Mouse (Mus musculus): ENCODE measurements around the gene Skida1.

Skida1 gene

GRCm38 (mm10) chr2:18040347-18041160 is 8.3 kb downstream of the Skida1 start:
- intact Hi-C loops (cut with DNase I): no loop called here

- intact Hi-C loops (cut with DNase I): loop anchor here (5.0 kb wide), 1 partner anchor 653 kb away; the partner anchor contains the start of gene Spag6
Measured at GRCm38 (mm10) chr2:18039566-18040290, 9.1 kb downstream of the Skida1 start.

GRCm38 (mm10) chr2:18038895-18039371 is 9.9 kb downstream of the Skida1 start:
- intact Hi-C loops (cut with DNase I): loop anchor here (5.0 kb wide), 1 partner anchor 653 kb away; the partner anchor contains the start of gene Spag6

- intact Hi-C loops (cut with DNase I): loop anchor here (5.0 kb wide), 1 partner anchor 654 kb away; the partner anchor contains the start of gene Spag6
Measured at GRCm38 (mm10) chr2:18038141-18038752, 10.6 kb downstream of the Skida1 start.

- intact Hi-C loops (cut with DNase I): loop anchor here (5.0 kb wide), 1 partner anchor 655 kb away; the partner anchor contains the start of gene Spag6
Measured at GRCm38 (mm10) chr2:18037491-18037890, 11.4 kb downstream of the Skida1 start, which contains the start of gene A930004D18Rik. TSS of gene A930004D18Rik (minus strand) at chr2:18037737.

- intact Hi-C loops (cut with DNase I): loop anchor here (5.0 kb wide), 1 partner anchor 658 kb away; the partner anchor contains the start of gene Spag6
Measured at GRCm38 (mm10) chr2:18034371-18035250, 14.2 kb downstream of the Skida1 start.

- intact Hi-C loops (cut with DNase I): no loop called here
Measured at GRCm38 (mm10) chr2:18033166-18034108, 15.4 kb downstream of the Skida1 start.

- intact Hi-C loops (cut with DNase I): no loop called here
Measured at GRCm38 (mm10) chr2:18032538-18032895, 16.3 kb downstream of the Skida1 start.

GRCm38 (mm10) chr2:18031831-18032537 is 16.9 kb downstream of the Skida1 start:
- intact Hi-C loops (cut with DNase I): no loop called here

- intact Hi-C loops (cut with DNase I): no loop called here
Measured at GRCm38 (mm10) chr2:18031271-18031821, 17.5 kb downstream of the Skida1 start.

- intact Hi-C loops (cut with DNase I): no loop called here
Measured at GRCm38 (mm10) chr2:18030581-18030980, 18.3 kb downstream of the Skida1 start.

- intact Hi-C loops (cut with DNase I): loop anchor here (2.0 to 10.0 kb wide), 7 partner anchors 35 to 738 kb away; no protein-coding TSS in a partner anchor
Measured at GRCm38 (mm10) chr2:18029656-18030055, 19.2 kb downstream of the Skida1 start.

- intact Hi-C loops (cut with DNase I): loop anchor here (2.0 to 10.0 kb wide), 7 partner anchors 36 to 739 kb away; no protein-coding TSS in a partner anchor
Measured at GRCm38 (mm10) chr2:18028140-18029021, 20.5 kb downstream of the Skida1 start.

- intact Hi-C loops (cut with DNase I): loop anchor here (2.0 to 10.0 kb wide), 7 partner anchors 37 to 740 kb away; no protein-coding TSS in a partner anchor
Measured at GRCm38 (mm10) chr2:18027448-18028139, 21.3 kb downstream of the Skida1 start.

GRCm38 (mm10) chr2:18026116-18026947 is 22.5 kb downstream of the Skida1 start:
- intact Hi-C loops (cut with DNase I): loop anchor here (5.0 to 10.0 kb wide), 6 partner anchors 179 to 741 kb away; no protein-coding TSS in a partner anchor

Measured in adrenal gland (tissue).